Mouse (Mus musculus) myocyte (in vitro differentiated cells): ENCODE results near the gene Itgb5.

Experiments
- MYOD1 ChIP-seq, 3 experiments: IDR thresholded peaks; one replicate each; pipeline ENCODE4 v1.6.1; 2011; ENCODE audit warnings: control low read depth in 2 of 3, low read depth in 2 of 3, mild to moderate bottlenecking in 2 of 3, moderate library complexity in 1 of 3; ENCODE audit not compliant: insufficient read length in 2 of 3, control insufficient read depth in 1 of 3
- SRF ChIP-seq: IDR thresholded peaks from one replicate; pipeline ENCODE4 v1.6.1; 2011; ENCODE audit warnings: low read depth; ENCODE audit not compliant: control insufficient read depth, insufficient read length
- TCF12 ChIP-seq: IDR thresholded peaks from one replicate; pipeline ENCODE4 v1.6.1; 2011; ENCODE audit warnings: mild to moderate bottlenecking, control low read depth; ENCODE audit not compliant: poor library complexity, insufficient read depth, severe bottlenecking
- USF1 ChIP-seq: IDR thresholded peaks from one replicate; pipeline ENCODE4 v1.6.1; 2011; ENCODE audit warnings: low read depth, mild to moderate bottlenecking, control low read depth, moderate library complexity

GRCm38 (mm10) chr16:33933411-33933810 lies 103.9 kb downstream of the Itgb5 start:
- TF ChIP-seq USF1 (no peak), TCF12 (no peak), SRF (no peak), MYOD1 (IDR thresholded peaks at IDR 0.05; ENCODE audit: control insufficient read depth in 1 of 3, insufficient read length in 2 of 3, low read depth in 2 of 3) (no peak)
